Mouse (Mus musculus) heart, adult 2 months (tissue): Measurements from ENCODE around the gene Entpd2.
A peak's percentile ranks its signal among the peaks of the same experiment; 100 is the strongest.

ENCODE experiments used
- CTCF ChIP-seq: fragments of 200-600 bp; IDR thresholded peaks from 2 replicates; pipeline ENCODE4 v1.8.1; 2022; ENCODE audit warnings: antibody characterized with exemption, mild to moderate bottlenecking, moderate library complexity
- EP300 ChIP-seq: fragments of 200-500 bp; IDR thresholded peaks from 2 replicates; pipeline ENCODE4 v1.6.1; 2011; ENCODE audit warnings: low read depth, low read length, control low read depth; ENCODE audit not compliant: insufficient read depth
- POLR2A ChIP-seq: fragments of 200-500 bp; IDR thresholded peaks from 2 replicates; pipeline ENCODE4 v1.6.1; 2011; ENCODE audit warnings: mild to moderate bottlenecking, low read depth, low read length, control low read depth; ENCODE audit not compliant: insufficient read depth

- TF ChIP-seq CTCF: peak; percentile 81
- no peak for TF ChIP-seq POLR2A
- no peak for TF ChIP-seq EP300
Observed at GRCm38 (mm10) chr2:25426721-25427191, 31.1 kb downstream of the Entpd2 start.
